Mouse (Mus musculus): ENCODE measurements around the gene Ralgapb. TPM values are rescaled to one million over a fixed set of nuclear protein-coding genes. Genes with fewer than 3 reads are reported as not detected.

Ralgapb gene
- polyA plus RNA-seq, 1 experiment from 2014 or later = 11.0 TPM

- peaks cover 16% of the 10 kb centered on the region for H3K36me3 ChIP-seq
- no peak overlapping the region for H3K4me3 ChIP-seq
- H3K27ac ChIP-seq (replicated peaks) = no peak overlapping the region
- H3K9me3 ChIP-seq (replicated peaks) = no peaks in the 10 kb centered on the region
- DNase-seq (ENCODE audit: low spot score) = no peak
- no peaks in the 10 kb centered on the region for H3K27me3 ChIP-seq (ENCODE audit: low read depth, poor library complexity, severe bottlenecking)
- WGBS = 87% methylated on average over 4 of the region's 4 CpGs
- no peaks in the 10 kb centered on the region for H3K4me1 ChIP-seq
Observed at GRCm38 (mm10) chr2:158503671-158504070, 94.0 kb downstream of the Ralgapb start.

DNA sequence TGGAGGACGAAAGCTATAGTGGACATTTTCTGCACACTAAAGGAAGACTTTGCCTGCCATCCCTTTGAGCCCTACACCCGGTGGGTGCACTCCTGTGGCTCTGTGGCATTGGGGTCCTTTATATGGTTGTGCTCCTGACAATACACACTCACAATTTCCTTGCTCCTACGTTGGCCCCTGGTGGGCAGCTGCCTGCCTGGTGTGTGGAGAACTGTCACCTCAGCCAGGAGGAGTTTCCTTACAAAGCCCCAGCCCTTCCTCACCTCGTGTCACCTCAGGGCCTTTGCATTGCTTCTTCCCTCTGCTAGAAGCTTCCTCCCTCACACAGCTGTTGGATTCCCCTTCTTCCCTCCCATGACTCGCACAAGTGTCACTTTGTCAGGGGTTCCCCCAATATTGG lies 96.8 kb downstream of the Ralgapb start:
- Histone ChIP-seq H3K4me3 (no peak overlapping the region), H3K36me3 (no peaks in the 10 kb centered on the region), H3K27me3 (ENCODE audit: low read depth, poor library complexity, severe bottlenecking) (no peaks in the 10 kb centered on the region), H3K4me1 (no peaks in the 10 kb centered on the region), H3K9me3 (replicated peaks) (no peaks in the 10 kb centered on the region), H3K27ac (replicated peaks) (no peak overlapping the region)
- no peak for DNase-seq (ENCODE audit: low spot score)
- 83% methylated on average over 5 of the region's 5 CpGs for WGBS

DNA sequence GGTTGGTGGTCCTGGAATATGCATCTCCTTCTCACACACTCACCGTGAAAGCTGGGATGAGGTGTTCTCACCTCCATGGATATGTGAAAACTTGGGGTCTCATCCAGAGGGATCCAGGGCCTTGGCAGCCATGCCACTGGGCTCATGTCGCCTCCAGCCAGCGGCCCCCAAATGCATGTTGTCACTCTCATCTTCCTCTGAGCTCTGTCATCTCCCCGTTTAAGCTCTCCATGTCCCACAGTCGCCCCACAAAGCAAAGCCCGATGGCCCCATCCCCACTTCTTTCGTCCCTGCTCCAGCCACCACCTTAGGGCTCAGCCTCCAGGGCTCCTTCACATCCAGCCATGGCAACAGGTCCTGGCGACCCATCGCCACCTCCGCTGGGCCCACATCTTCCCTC lies 97.4 kb downstream of the Ralgapb start:
- Histone ChIP-seq H3K27me3 (ENCODE audit: low read depth, poor library complexity, severe bottlenecking) (no peaks in the 10 kb centered on the region), H3K4me3 (no peak overlapping the region), H3K27ac (replicated peaks) (no peak overlapping the region), H3K36me3 (no peaks in the 10 kb centered on the region), H3K4me1 (no peaks in the 10 kb centered on the region), H3K9me3 (replicated peaks) (no peaks in the 10 kb centered on the region)
- 95% methylated on average over 10 of the region's 10 CpGs for WGBS
- no peak for DNase-seq (ENCODE audit: low spot score)

DNA sequence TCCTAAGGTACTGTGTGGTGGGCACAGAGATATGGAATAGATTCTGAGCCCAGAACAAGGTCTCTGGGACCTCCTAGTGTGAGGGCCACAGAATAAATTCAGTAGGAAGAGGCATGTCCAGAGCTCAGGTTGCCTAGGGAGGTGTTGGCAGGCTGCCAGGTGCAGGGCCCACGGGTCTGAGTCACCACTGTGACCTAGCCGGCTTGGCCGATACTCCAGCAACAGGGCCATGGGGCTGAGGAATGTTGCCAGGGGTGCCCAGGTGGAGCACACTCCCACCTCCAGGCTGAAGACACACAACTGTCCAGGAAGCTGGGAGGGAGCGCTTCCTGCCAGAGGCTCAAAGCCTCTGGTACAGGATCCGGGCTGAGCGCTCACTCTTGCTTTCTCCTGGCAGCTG lies 101.0 kb downstream of the Ralgapb start:
- Histone ChIP-seq H3K4me1 (peaks cover 5% of the 10 kb centered on the region; the same call in 1 of the 2 replicates), H3K27me3 (ENCODE audit: low read depth, poor library complexity, severe bottlenecking) (no peaks in the 10 kb centered on the region), H3K4me3 (no peak overlapping the region), H3K9me3 (replicated peaks) (no peaks in the 10 kb centered on the region), H3K36me3 (no peaks in the 10 kb centered on the region), H3K27ac (replicated peaks) (no peak overlapping the region)
- WGBS = 92% methylated on average over 6 of the region's 6 CpGs
- no peak for DNase-seq (ENCODE audit: low spot score)

GRCm38 (mm10) chr2:158512528-158512927 lies 102.9 kb downstream of the Ralgapb start, which contains the start of gene Arhgap40:
Gene Arhgap40 (plus strand): TSS chr2:158512796.
- no peaks in the 10 kb centered on the region for H3K27me3 ChIP-seq (ENCODE audit: low read depth, poor library complexity, severe bottlenecking)
- H3K36me3 ChIP-seq = no peaks in the 10 kb centered on the region
- DNase-seq (ENCODE audit: low spot score) = no peak
- peaks cover 5% of the 10 kb centered on the region; the same call in 1 of the 2 replicates for H3K4me1 ChIP-seq
- H3K27ac ChIP-seq (replicated peaks) = no peak within 1 kb of the TSS
- H3K4me3 ChIP-seq = no peak within 1 kb of the TSS
- no peaks in the 10 kb centered on the region for H3K9me3 ChIP-seq (replicated peaks)
- 87% methylated on average over 10 of the region's 10 CpGs for WGBS

DNA sequence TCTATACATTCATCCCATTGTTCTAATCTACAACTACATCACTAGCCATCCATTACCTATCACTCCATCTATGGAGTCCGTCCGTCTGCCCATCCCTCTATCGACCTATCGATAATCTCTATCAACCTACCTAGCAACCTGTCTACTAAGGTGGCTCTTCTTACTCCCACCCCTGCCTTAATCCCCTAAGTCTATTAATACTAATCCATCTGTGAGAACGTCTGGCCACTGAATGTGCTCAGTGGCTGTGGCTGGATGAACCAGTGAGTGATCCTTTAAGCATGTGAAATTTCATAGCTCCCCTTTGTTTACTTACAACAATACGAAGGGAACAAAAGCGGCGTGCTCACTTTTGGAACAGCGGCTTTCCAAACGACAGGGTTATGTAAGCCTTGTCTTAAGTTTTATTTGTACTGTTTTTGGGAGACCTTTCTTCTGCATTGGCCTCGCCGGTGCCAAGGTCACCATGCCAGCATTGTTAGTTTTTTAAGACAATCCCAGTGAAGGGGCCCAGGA lies 104.2 kb downstream of the Ralgapb start:
- Histone ChIP-seq H3K27me3 (ENCODE audit: low read depth, poor library complexity, severe bottlenecking) (no peaks in the 10 kb centered on the region), H3K4me1 (peaks cover 5% of the 10 kb centered on the region; the same call in 1 of the 2 replicates), H3K36me3 (no peaks in the 10 kb centered on the region), H3K27ac (replicated peaks) (no peak overlapping the region), H3K4me3 (no peak overlapping the region), H3K9me3 (replicated peaks) (no peaks in the 10 kb centered on the region)
- no peak for DNase-seq (ENCODE audit: low spot score)
- WGBS = 81% methylated on average over 12 of the region's 12 CpGs

DNA sequence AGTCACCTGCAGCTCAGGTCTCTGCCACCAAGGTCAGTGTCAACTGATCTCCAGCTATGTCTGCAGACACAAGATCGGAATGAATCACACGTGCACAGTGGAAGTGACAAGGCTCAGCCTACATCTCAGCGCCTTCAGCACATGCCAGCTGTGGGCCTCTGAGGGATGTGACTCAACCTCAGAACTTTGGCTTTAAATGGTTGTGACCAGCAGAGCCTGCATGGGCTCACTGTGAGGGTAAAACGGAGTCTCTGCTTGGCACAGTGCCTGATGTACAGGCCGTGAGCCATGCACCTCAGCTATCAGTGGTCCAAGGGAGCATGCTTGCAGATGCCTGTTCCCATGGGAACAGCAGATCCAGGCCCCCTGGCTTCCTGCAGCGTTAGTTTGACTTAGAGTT lies 108.9 kb downstream of the Ralgapb start:
- Histone ChIP-seq H3K4me3 (no peak overlapping the region), H3K27me3 (ENCODE audit: low read depth, poor library complexity, severe bottlenecking) (no peaks in the 10 kb centered on the region), H3K9me3 (replicated peaks) (no peaks in the 10 kb centered on the region), H3K4me1 (peaks cover 5% of the 10 kb centered on the region; the same call in 1 of the 2 replicates), H3K27ac (replicated peaks) (no peak overlapping the region), H3K36me3 (no peaks in the 10 kb centered on the region)
- 80% methylated on average over 6 of the region's 6 CpGs for WGBS
- DNase-seq (ENCODE audit: low spot score) = no peak

- Histone ChIP-seq H3K4me1 (peaks cover 3% of the 10 kb centered on the region; the same call in 1 of the 2 replicates), H3K27me3 (ENCODE audit: low read depth, poor library complexity, severe bottlenecking) (no peaks in the 10 kb centered on the region), H3K4me3 (no peak overlapping the region), H3K36me3 (no peaks in the 10 kb centered on the region), H3K27ac (replicated peaks) (no peak overlapping the region), H3K9me3 (replicated peaks) (no peaks in the 10 kb centered on the region)
- no peak for DNase-seq (ENCODE audit: low spot score)
- 84% methylated on average over 11 of the region's 11 CpGs for WGBS
Observed at GRCm38 (mm10) chr2:158519071-158519470, 109.4 kb downstream of the Ralgapb start.

DNA sequence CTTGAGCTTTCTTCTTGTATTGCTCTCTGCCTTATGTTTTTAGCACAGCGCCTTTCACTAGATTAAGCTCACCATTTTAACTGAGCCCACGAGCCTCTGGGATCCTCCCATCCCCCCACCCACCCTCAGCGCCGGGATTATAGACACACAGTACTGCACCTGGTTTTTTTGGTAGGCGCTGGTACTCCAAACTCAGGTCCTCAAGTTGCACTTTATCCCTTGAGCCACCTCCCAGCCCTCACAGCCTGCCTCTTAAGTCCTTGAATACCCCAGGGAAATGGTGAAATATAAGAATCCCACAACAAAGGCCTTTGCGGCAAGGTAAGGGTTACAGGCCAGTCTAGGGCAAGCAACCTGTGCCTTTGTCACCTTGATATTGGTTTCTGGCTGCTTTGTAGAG lies 110.2 kb downstream of the Ralgapb start:
- no peaks in the 10 kb centered on the region for H3K27me3 ChIP-seq (ENCODE audit: low read depth, poor library complexity, severe bottlenecking)
- WGBS = 81% methylated on average over 6 of the region's 6 CpGs
- DNase-seq (ENCODE audit: low spot score) = no peak
- no peaks in the 10 kb centered on the region for H3K36me3 ChIP-seq
- no peak overlapping the region for H3K27ac ChIP-seq (replicated peaks)
- H3K4me1 ChIP-seq = no peaks in the 10 kb centered on the region
- no peak overlapping the region for H3K4me3 ChIP-seq
- no peaks in the 10 kb centered on the region for H3K9me3 ChIP-seq (replicated peaks)

DNA sequence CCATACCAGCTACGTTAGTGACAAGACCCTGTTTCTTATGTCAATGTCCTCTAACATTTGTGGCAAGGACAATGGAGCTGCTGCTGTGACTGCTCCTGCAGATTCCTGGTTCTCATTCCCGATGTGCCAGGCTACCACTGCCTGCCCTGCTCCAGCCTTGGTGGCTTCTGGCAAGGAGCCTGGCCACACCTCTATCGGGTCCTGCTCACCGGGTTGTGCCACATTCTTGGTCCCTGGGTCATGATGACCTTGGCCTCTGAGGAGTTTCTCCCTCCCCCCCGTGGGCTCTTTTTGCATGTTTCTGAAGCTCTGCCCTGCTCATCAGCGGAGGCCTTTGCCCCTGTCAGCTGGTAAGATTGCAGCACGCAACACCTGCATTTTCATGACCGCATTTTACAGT lies 113.4 kb downstream of the Ralgapb start:
- WGBS = 91% methylated on average over 8 of the region's 8 CpGs
- H3K27ac ChIP-seq (replicated peaks) = no peak overlapping the region
- H3K36me3 ChIP-seq = no peaks in the 10 kb centered on the region
- H3K9me3 ChIP-seq (replicated peaks) = no peaks in the 10 kb centered on the region
- no peak for DNase-seq (ENCODE audit: low spot score)
- H3K4me3 ChIP-seq = no peak overlapping the region
- no peaks in the 10 kb centered on the region for H3K27me3 ChIP-seq (ENCODE audit: low read depth, poor library complexity, severe bottlenecking)
- no peaks in the 10 kb centered on the region for H3K4me1 ChIP-seq

- no peaks in the 10 kb centered on the region for H3K36me3 ChIP-seq
- H3K4me3 ChIP-seq = no peak overlapping the region
- WGBS = 86% methylated on average over 16 of the region's 16 CpGs
- no peaks in the 10 kb centered on the region for H3K9me3 ChIP-seq (replicated peaks)
- H3K27ac ChIP-seq (replicated peaks) = no peak overlapping the region
- no peak for DNase-seq (ENCODE audit: low spot score)
- no peaks in the 10 kb centered on the region for H3K4me1 ChIP-seq
- no peaks in the 10 kb centered on the region for H3K27me3 ChIP-seq (ENCODE audit: low read depth, poor library complexity, severe bottlenecking)
Observed at GRCm38 (mm10) chr2:158524129-158524860, 114.6 kb downstream of the Ralgapb start.

- peak; percentile 67 for DNase-seq (ENCODE audit: low spot score)
- Histone ChIP-seq H3K27ac (replicated peaks) (no peak overlapping the region), H3K9me3 (replicated peaks) (peaks cover 5% of the 10 kb centered on the region; the same call in 1 of the 2 replicates), H3K4me1 (no peaks in the 10 kb centered on the region; the same call in 1 of the 2 replicates), H3K4me3 (no peak overlapping the region), H3K27me3 (ENCODE audit: low read depth, poor library complexity, severe bottlenecking) (no peaks in the 10 kb centered on the region), H3K36me3 (no peaks in the 10 kb centered on the region)
- WGBS = 13% methylated on average over 4 of the region's 4 CpGs
Observed at GRCm38 (mm10) chr2:158534090-158534489, 124.4 kb downstream of the Ralgapb start.

GRCm38 (mm10) chr2:158534559-158534958 lies 124.9 kb downstream of the Ralgapb start:
- Histone ChIP-seq H3K9me3 (replicated peaks) (peaks cover 5% of the 10 kb centered on the region; the same call in 1 of the 2 replicates), H3K4me1 (peaks cover 4% of the 10 kb centered on the region), H3K36me3 (no peaks in the 10 kb centered on the region), H3K4me3 (no peak overlapping the region), H3K27ac (replicated peaks) (no peak overlapping the region), H3K27me3 (ENCODE audit: low read depth, poor library complexity, severe bottlenecking) (no peaks in the 10 kb centered on the region)
- 79% methylated on average over 8 of the region's 8 CpGs for WGBS
- DNase-seq (ENCODE audit: low spot score) = no peak

All from midbrain, embryonic 10.5 days (tissue).